Mouse (Mus musculus): ENCODE data around the gene Pten.
"Not testable (repeated sequence)": the region's sequence is repeated elsewhere in the genome, so short reads cannot be mapped to it uniquely, and the experiment has no call there.

The Pten gene

DNA sequence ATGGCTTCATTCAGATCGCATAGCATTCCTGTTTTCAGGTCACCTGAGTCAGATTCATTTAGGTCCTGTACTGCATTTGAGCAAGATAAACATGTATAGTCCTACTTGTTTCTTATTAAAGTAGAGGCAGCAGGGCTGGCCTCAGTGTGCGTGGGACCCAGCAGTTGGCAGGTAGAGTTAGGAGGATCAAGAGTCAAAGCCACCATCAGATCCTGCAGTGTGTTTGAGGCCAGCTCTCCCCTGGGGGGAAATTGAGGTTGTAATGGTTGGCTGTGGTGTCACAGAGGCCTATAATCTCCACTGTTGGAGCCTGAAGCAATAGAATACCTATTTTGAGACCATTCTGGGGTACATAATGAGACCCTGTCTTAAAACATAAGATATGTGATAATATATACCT, 50.3 kb downstream of the Pten start:
- DNase-seq (ENCODE audit: low read depth): no peak

DNA sequence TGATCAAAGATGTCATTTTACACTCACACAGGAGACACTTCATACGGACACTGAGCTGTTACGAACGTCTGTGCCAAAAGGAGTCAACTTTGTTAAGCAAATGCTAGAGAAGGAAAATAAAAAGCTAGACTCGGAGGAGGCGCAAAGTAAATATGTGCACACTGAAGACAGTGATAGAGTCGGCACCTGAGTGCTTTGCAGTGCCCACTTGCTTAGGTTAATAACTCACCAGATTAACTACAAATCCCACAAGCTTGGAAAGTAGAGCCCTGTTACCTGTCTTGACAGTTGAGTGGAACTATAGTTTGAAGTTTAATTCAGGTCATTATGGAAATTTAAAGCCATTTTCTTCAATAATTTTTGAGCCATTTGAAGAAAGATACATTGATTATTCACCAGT, 51.4 kb downstream of the Pten start:
- DNase-seq (ENCODE audit: low read depth): no peak

DNA sequence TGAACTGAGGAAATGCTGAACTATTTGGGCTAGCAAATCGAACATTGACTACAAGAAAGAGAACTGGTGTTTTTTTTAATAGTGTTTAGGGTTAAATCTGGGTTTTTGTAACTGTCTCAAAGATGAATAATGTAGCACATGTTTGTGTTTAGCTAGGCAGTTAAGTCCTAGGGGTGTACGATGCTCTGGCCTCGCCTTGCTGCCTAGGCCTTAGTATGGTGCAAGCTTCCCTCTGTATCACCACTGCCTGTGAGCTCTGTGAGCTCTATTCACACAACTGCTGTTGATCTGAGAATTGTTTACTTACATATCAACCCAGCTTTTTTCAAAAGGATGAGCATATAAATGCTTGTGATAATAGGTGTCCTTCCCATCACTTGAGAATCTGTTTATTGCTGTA, 51.8 kb downstream of the Pten start:
- no peak for DNase-seq (ENCODE audit: low read depth)

DNA sequence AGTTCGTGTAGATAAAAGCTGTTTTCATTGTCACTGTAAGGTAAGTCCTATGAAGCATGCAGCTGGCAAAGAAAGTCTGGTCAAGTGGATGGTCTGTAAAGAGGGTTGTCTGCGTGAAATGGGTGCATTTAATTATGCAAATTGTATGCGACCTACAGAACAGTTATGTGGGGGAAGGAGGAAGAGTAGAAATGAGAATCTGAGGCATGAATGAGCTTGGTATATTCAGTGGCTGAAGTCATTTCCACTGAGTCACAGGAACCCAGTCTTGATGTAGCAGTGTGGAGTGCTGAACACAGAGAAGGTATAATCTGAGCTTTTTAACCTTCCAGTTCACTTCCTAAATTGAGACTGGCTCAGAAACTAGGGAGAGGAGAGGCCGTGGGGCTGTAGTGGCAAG, 61.5 kb downstream of the Pten start:
- no peak for DNase-seq (ENCODE audit: low read depth)

DNA sequence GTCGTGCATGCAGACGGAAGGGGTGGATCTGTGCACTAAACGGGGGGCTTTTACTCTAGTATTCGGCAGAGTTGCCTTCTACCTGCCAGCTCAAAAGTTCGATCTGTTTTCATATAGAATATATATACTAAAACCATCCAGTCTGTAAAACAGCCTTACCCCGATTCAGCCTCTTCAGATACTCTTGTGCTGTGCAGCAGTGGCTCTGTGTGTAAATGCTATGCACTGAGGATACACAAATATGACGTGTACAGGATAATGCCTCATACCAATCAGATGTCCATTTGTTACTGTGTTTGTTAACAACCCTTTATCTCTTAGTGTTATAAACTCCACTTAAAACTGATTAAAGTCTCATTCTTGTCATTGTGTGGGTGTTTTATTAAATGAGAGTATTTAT, 65.7 kb downstream of the Pten start:
- not testable (repeated sequence) for DNase-seq (ENCODE audit: low read depth)

GRCm38 (mm10) chr19:32826616-32827015, 69.3 kb downstream of the Pten start:
- DNase-seq (ENCODE audit: low read depth): no peak

- no peak for DNase-seq (ENCODE audit: low read depth)
Observed at GRCm38 (mm10) chr19:32829871-32830270, 72.6 kb downstream of the Pten start.

DNA sequence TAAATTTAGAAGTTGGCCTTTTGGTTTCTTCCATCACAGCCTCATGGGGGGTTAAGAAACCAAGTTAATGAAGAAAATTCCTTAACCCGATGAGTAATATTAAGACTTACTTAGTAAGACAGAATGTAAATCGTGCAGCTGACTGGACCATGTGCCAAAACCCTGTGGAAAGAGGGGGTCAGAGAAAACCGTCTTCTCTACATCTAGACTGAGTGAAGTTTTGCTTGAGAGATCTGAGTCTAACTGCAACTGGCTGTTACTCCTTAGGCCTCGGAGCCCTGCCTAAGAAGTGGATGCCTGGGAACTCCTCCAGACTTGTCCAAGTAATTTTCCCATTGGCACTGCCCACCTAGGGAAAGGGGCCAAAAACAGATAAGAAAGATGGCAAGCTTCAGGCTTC, 74.0 kb downstream of the Pten start:
- DNase-seq (ENCODE audit: low read depth): no peak

GRCm38 (mm10) chr19:32840491-32840890, 83.2 kb downstream of the Pten start:
- DNase-seq (ENCODE audit: low read depth): no peak

- no peak for DNase-seq (ENCODE audit: low read depth)
Observed at GRCm38 (mm10) chr19:32844486-32844885, 87.2 kb downstream of the Pten start.

DNA sequence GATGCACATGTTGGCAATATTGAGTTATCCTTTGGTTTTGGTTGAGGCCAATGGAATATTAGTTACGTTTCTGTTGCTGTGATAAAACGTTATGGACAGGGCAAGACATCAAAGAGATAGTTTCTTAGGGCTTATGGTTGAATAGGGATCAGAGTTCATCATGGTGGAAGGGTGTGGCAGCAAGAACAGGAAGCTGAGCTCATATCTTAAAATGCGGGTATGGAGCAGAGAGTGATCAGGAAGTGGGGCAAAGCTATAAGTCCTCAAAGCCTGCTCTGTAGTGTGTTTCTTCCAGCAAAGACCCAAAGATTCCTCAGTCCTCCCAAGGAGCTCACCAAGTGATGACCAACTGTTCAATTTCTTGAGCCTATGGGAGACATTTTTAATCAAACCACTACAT, 90.7 kb downstream of the Pten start:
- DNase-seq (ENCODE audit: low read depth): no peak

DNA sequence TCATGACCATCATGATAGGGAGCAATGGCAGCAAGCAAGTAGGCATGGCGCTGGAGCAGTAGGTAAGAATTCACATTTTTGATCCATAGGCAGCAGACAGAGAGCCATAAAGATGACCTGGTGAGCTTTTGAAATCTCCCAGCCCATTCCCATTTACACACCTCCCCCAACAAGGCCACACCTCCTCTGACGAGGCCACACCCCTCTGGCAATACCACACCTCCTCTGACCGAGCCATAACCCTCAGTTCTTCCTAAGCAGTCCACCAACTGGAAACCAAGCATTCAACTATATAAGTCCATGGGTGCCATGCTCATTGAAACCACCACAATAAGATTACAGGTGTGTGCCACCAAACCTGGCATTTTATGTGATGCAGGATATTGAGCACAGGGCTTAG, 95.0 kb downstream of the Pten start:
- DNase-seq (ENCODE audit: low read depth): no peak

- no peak for DNase-seq (ENCODE audit: low read depth)
Observed at GRCm38 (mm10) chr19:32861675-32862575, 104.6 kb downstream of the Pten start.

- no peak for DNase-seq (ENCODE audit: low read depth)
Observed at GRCm38 (mm10) chr19:32866765-32867164, 109.5 kb downstream of the Pten start.

- no peak for DNase-seq (ENCODE audit: low read depth)
Observed at GRCm38 (mm10) chr19:32867181-32867897, 110.0 kb downstream of the Pten start.

- DNase-seq (ENCODE audit: low read depth): no peak
Observed at GRCm38 (mm10) chr19:32868560-32868959, 111.3 kb downstream of the Pten start.

DNA sequence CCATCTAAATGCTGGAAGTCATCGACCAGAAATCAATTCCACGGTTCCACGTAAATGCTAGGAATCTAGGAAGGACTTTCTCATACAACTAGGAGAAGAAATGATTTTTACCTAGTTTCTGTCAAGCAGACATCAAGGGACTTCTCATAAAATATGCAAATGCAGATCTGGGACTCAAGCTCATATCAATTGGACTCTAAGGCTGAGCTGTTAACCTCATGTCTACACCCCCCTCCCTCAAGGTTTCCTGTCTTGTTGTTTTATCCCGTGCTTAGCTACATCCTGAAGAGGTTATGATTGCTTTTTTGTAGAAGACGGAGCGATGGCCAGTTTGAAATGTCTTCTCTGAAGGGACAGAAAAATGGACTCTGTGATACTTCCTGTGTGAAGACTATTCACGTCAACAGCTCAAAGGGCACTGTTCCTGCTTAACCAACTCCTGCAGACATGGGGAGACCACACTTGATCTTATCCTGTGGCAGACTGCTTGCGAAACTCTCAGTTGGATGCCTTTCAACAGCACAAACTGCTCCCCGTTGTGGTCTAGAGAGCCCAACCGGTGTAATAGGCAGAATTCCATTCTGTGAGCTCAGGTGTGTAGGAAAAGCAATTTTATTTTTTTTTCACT, 111.9 kb downstream of the Pten start:
- DNase-seq (ENCODE audit: low read depth): peak; percentile 95

- no peak for DNase-seq (ENCODE audit: low read depth)
Observed at GRCm38 (mm10) chr19:32873904-32874637, 116.8 kb downstream of the Pten start.

Data from 416B (cell line).